Mouse (Mus musculus): Measurements from ENCODE around the gene Nfib.

GRCm38 (mm10) chr4:82401450-82402061, 304.0 kb downstream of the Nfib start:
- no peak for TF ChIP-seq HCFC1 (IDR thresholded peaks at IDR 0.05; ENCODE audit: low read depth, low read length)
- no peak for TF ChIP-seq EP300 (IDR thresholded peaks at IDR 0.05; ENCODE audit: low read depth in 1 of 2, low read length in 2 of 2)
- no peak for TF ChIP-seq CTCF (IDR thresholded peaks at IDR 0.05 in 2 of 3, conservative IDR thresholded peaks at IDR 0.05 in 1 of 3; ENCODE audit: control insufficient read depth in 1 of 3, insufficient read depth in 1 of 3, low read depth in 2 of 3, low read length in 3 of 3, poor library complexity in 1 of 3, severe bottlenecking in 1 of 3)
- no peak for TF ChIP-seq POLR2AphosphoS5 (IDR thresholded peaks at IDR 0.05; ENCODE audit: borderline replicate concordance, low read depth, low read length)
- no peak for TF ChIP-seq MAX (IDR thresholded peaks at IDR 0.05; ENCODE audit: low read length)
- no peak for TF ChIP-seq CHD2 (IDR thresholded peaks at IDR 0.05; ENCODE audit: low read length)
- no peak for TF ChIP-seq POLR2AphosphoS2 (IDR thresholded peaks at IDR 0.05; ENCODE audit: low read length)
- no peak for TF ChIP-seq ZKSCAN1 (IDR thresholded peaks at IDR 0.05; ENCODE audit: low read depth, low read length)
- no peak for TF ChIP-seq MAZ (IDR thresholded peaks at IDR 0.05; ENCODE audit: low read depth, low read length)
